Mouse (Mus musculus) embryo, embryonic 11.5 days (tissue): ENCODE measurements at regions not wholly inside any gene's neighbourhood (a gene's known extent, or its start where the extent isn't known, plus 50 kb on each side); places are given as distances from the start of the nearest gene placed in this dataset.

Source experiments
- DNase-seq: peaks from one replicate; pipeline ENCODE4 v3.0.0-alpha.2; 2012; ENCODE audit warnings: low read depth, low spot score

DNA sequence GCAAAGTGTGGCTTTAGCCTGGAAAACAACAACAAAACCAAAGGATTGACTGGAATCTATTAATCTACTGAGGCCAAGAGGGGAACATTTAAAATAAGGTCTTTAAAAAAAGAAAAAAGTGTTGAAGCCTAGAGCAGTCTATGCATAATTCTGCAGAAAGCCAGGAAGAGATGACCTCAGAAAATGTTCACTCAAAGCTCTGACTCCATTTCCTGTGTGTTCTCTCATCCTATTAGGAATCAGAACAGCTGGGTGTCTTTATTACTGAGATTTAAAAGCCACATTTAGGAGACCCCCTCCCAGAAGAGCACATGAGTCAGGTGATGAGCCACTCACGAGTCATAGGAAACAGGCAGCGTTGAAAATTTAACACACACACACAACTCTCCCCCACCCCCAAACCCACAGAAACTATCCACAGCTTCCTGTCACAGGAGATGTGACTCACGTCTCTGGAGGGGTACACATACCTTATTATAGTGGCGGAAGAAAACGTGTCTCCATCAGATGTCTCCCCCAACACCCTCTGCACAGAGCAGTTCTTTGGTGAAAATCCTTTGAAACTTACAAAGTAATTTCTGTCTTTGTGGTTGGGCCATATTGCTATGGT, 140.2 kb upstream of the Hmga2 start:
- no peak for DNase-seq

GRCm38 (mm10) chr10:120612351-120612750, 136.1 kb upstream of the Hmga2 start:
- DNase-seq: no peak

GRCm38 (mm10) chr10:120610076-120610475, 133.8 kb upstream of the Hmga2 start:
- DNase-seq: no peak

GRCm38 (mm10) chr10:120604506-120604905, 128.2 kb upstream of the Hmga2 start:
- DNase-seq: no peak

- DNase-seq: no peak
Observed at GRCm38 (mm10) chr10:120603167-120603566, 126.9 kb upstream of the Hmga2 start.

DNA sequence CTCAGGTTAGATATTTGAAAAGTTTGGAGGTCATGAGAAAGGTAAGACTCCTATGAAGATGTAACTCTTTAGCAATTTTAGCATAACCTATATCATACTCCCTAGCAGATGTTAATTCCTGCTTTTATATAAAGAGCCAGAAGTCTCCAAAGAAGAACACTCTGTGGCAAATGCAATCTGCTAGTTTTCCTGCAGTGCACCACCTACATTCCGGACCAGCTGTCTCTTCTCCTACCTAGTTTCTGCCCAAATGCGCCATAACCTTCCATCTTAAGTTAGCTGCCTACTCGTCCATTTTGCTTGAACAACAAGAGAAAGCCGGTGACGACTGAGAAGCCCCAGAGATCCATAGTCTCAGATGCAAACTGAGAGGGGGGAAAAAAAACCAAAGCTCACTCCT, 124.5 kb upstream of the Hmga2 start:
- DNase-seq: no peak

DNA sequence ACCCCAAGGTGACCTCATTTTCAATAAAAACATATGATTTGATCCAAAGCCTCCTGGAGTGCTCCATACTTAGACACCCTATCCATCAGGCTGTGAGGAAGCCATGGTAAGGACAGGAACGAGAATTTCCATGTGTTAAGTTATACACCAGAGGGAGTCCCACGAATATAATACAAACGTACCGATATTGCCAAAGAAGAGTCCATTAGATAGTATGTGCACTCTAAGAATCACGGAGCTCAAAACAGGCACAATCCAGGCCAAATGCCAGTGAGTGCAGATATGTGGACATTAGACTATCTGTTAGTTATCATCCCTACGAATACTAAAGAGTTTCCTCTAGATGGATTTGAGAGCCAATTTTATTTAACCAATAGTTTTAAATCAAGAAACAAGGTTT, 123.3 kb upstream of the Hmga2 start:
- no peak for DNase-seq

DNA sequence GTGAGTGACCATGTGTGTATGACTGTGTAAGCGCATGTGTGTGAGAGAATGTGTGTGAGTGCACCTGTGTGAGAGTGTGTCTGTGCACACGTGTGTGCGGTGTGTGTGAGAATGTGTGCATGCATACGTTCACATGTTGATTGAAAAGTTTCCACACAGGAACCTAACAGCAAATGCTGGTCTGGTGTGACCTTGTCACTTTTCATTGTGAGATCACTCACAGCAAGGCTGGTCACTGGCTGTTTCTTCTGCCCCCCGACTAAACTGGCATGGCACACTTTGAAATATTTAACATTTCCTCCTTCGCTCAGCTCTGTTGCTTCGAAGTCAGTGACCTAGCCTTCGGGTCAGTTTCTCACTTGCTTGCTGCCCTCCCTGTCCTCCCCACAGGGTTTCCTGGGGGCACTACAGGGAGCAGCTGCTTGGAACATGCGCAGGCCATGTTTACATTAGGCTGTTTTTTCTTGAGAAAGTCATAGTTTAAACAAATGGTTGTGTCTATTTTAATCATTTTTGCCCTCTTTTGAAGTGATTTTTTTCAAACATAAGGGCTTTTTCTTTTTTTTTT, 121.1 kb upstream of the Hmga2 start:
- DNase-seq: no peak

GRCm38 (mm10) chr10:120595145-120595544, 118.9 kb upstream of the Hmga2 start:
- no peak for DNase-seq

GRCm38 (mm10) chr10:120593876-120594275, 117.6 kb upstream of the Hmga2 start:
- no peak for DNase-seq

DNA sequence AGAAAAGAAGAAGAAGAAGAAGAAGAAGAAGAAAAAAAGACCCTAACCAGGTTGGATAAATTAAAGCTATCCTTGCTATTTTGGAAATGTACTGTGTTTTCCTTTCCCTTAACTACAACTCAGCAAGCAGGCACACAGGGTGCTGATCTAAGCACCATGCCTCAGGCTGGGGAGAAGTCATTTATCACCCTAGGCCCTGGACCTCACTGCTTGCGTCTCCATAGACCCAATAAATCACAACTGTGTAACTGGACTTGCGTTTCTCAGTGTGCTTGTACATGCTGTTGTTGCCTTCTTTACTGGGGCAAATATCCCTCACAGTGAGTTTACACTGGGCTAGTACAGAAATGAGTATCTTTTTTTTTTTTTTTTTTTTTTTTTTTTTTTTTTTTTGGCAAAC, 113.4 kb upstream of the Hmga2 start:
- no peak for DNase-seq

GRCm38 (mm10) chr10:120587854-120588633, 111.8 kb upstream of the Hmga2 start:
- no peak for DNase-seq

DNA sequence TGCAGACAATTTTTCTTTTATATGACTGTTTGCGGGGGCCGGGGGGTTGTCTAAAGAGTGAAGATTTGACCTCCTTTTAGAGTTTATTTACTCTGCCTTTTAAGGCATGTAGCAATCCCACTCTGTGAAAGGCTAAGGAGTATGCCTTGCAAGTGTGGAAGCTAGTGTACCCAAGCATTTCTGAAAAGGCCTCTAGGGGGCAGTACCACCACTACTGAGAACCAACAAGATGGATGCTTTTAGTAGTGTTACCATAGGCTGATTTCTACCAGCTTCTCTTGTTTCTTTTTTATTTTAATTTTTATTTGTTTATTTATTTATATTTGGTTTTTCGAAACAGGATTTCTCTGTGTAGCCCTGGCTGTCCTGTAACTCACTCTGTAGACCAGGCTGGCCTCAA, 110.9 kb upstream of the Hmga2 start:
- no peak for DNase-seq

- DNase-seq: no peak
Observed at GRCm38 (mm10) chr10:120582497-120582896, 106.2 kb upstream of the Hmga2 start.

DNA sequence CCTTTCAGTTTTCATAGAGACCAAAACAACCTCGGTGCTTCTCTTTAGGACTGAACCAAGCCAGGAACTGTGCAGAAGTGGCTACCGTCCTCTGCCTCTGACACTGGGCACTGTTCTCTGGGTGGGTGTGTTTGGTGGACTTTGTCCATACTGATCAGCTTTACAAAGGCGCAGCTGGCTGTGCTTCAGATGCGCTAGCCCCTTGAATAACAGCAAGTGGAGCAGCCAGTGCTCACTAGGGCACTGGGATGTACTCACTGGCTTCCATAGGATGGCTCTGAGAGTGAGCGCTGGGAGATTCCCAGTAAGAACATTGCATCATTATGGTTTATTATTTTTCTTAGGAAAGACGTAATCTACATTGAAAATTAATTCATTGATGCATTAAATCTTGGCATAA, 105.3 kb upstream of the Hmga2 start:
- no peak for DNase-seq

GRCm38 (mm10) chr10:120576886-120577285, 100.6 kb upstream of the Hmga2 start:
- no peak for DNase-seq

- DNase-seq: no peak
Observed at GRCm38 (mm10) chr10:120576148-120576547, 99.9 kb upstream of the Hmga2 start.

DNA sequence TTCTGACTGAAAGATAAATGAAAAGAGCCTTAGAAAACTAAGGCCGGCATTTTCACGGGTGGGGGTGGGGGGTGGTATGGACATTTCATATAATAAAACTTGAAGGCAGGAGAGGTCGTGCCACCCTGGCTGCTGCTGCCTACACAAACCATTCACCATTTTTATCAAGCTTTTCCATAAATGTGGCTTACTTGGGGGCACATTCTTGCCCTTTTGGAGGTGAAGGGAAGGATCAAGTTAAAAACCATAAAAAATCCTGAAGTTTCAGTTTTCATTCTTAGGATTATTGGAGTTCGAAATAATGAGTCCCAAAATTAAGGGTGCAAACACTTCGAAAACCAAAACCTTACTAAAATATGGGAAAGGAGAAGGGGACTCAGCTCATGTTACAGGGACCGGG, 95.1 kb upstream of the Hmga2 start:
- no peak for DNase-seq

- DNase-seq: no peak
Observed at GRCm38 (mm10) chr10:120565992-120566391, 89.7 kb upstream of the Hmga2 start.

DNA sequence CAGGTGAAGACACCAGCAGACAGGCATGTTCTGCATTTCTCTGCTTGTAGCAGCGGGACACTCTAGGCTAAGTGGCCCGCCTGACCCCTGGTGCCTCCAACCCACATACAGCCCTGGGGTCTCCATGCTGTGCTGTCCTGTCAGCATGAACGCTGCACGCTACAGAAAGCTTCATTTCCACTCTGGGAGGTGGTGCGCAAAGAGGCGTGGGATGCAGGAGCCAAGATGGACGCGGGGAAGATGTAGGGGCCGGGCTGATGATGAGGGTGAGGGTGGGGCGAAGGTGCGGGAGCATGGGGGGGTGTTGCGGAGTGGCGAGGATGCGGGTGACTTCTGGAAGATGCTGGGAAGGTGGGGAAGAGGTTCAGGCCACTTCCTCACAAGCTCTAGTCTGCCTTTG, 88.6 kb upstream of the Hmga2 start:
- DNase-seq: no peak

DNA sequence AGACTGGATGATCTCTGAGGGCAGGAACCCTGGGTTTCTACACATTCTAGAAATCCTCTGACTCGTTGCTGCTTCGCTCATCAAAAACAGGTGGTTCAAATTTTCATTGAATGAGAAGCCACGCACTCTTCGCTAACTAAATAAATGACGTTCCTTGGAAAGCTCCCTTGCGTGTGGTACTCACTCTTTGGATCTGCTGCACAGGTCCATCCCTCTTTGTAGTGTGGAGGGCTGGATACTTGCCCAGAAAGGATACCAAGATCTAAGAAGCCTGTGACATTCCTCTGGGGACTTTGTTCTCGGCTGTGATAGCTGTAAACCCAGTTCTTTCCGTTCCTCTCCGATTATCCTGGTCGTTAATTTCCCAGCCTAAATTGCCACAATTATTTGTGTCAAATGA, 87.7 kb upstream of the Hmga2 start:
- DNase-seq: no peak

- DNase-seq: no peak
Observed at GRCm38 (mm10) chr10:120561821-120562220, 85.6 kb upstream of the Hmga2 start.

DNA sequence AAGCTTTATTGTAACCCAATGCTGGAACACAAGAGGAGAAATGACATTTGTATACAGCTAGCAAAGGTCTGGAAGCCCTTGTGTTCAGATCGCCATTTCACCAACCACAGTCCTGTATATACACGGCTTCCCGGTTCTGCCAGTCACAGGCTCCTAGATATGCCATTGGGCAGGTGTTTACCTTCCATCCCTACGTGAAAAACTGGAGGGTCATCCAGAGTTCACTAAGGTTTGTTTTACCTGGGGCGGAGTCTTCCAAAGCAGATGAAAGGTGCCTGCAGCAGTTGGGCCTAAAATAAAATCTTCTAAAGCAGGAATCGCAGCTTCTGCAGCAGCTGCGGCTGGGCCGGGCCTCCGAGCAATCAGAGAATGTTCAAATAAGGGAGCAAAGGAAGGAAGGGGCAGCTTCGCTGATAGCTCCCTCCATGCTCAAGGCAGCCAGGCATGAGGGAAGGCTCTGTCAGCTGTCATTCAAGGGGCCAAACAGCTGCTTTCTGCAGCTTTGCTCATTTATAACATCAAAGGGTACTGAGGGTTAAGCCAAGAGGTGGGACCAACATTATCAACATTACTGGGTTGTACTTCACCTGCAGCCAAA, 81.7 kb upstream of the Hmga2 start:
- no peak for DNase-seq
